Mouse (Mus musculus): Measurements from ENCODE around the gene Nars2.

Gene Nars2

GRCm38 (mm10) chr7:97072061-97072460 is 120.8 kb downstream of the Nars2 start:
- no peak for DNase-seq (ENCODE audit: low spot score in 2 of 2)

GRCm38 (mm10) chr7:97074974-97075373 is 123.7 kb downstream of the Nars2 start:
- DNase-seq (ENCODE audit: low spot score in 2 of 2) = no peak

GRCm38 (mm10) chr7:97076977-97077376 is 125.7 kb downstream of the Nars2 start:
- DNase-seq (ENCODE audit: low spot score in 2 of 2) = no peak

- no peak for DNase-seq (ENCODE audit: low spot score in 2 of 2)
These were observed 127.4 kb downstream of the Nars2 start for GRCm38 (mm10) chr7:97078685-97079084.

- no peak for DNase-seq (ENCODE audit: low spot score in 2 of 2)
These were observed 127.8 kb downstream of the Nars2 start for GRCm38 (mm10) chr7:97079145-97079544.

GRCm38 (mm10) chr7:97079651-97080365 is 128.5 kb downstream of the Nars2 start:
- DNase-seq (ENCODE audit: low spot score in 2 of 2) = no peak

- no peak for DNase-seq (ENCODE audit: low spot score in 2 of 2)
These were observed 129.4 kb downstream of the Nars2 start for GRCm38 (mm10) chr7:97080621-97081241.

GRCm38 (mm10) chr7:97081242-97081958 is 130.1 kb downstream of the Nars2 start, which contains the start of gene Gab2:
TSS of gene Gab2 (plus strand) at chr7:97081586.
- DNase-seq (ENCODE audit: low spot score in 2 of 2) = peak; percentile 51 to 54

GRCm38 (mm10) chr7:97081959-97082218 is 130.6 kb downstream of the Nars2 start:
- DNase-seq (ENCODE audit: low spot score in 2 of 2) = no peak

GRCm38 (mm10) chr7:97082219-97083101 is 131.2 kb downstream of the Nars2 start:
- DNase-seq (ENCODE audit: low spot score in 2 of 2) = peak; percentile 17 to 18

GRCm38 (mm10) chr7:97083579-97083978 is 132.3 kb downstream of the Nars2 start:
- no peak for DNase-seq (ENCODE audit: low spot score in 2 of 2)

GRCm38 (mm10) chr7:97084181-97084580 is 132.9 kb downstream of the Nars2 start:
- no peak for DNase-seq (ENCODE audit: low spot score in 2 of 2)

GRCm38 (mm10) chr7:97085291-97085690 is 134.0 kb downstream of the Nars2 start:
- peak; percentile 14 to 19 for DNase-seq (ENCODE audit: low spot score in 2 of 2)

- no peak for DNase-seq (ENCODE audit: low spot score in 2 of 2)
These were observed 142.9 kb downstream of the Nars2 start for GRCm38 (mm10) chr7:97094241-97094640.

- DNase-seq (ENCODE audit: low spot score in 2 of 2) = no peak
These were observed 156.8 kb downstream of the Nars2 start for GRCm38 (mm10) chr7:97108119-97108518.
